Mouse (Mus musculus): Measurements from ENCODE around the gene Ccdc60.

DNA sequence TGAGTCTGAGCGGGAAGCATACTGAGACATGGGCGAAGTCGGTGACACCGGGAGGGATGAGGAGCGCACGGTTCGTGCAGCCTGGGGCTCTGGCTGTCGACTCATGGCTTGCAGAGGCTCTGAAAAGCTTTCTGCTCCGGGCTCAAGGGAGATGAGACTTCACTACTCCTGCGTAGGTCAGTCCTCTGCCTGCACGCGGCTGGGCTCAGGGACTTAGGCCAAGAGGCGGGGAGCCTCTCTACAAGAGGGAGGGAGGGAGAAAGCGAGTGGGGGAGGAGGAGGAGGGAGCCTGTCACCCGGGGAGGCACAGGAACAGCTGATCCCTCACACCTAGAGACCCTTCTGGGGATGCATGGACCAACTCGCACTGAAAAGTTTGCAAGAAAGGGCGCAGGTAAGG, 205.7 kb downstream of the Ccdc60 start, which contains the start of gene Tmem233:
- TF ChIP-seq CTCF (conservative IDR thresholded peaks at IDR 0.05; ENCODE audit: insufficient read depth, insufficient read length, low read depth, low read length) (no peak), POLR2A (IDR thresholded peaks at IDR 0.05; ENCODE audit: low read depth, low read length) (no peak)

All from kidney, adult 2 months (tissue).